Mouse (Mus musculus) C2C12 (cell line): ENCODE results near the gene Npsr1. TPM values are rescaled to one million over a fixed set of nuclear protein-coding genes. Genes with fewer than 3 reads are reported as not detected.
A peak's percentile ranks its signal among the peaks of the same experiment; 100 is the strongest.

Source experiments
- H3K27me3 ChIP-seq: one replicate; pipeline ENCODE4 v1.6.1; 2011; ENCODE audit not compliant: control insufficient read depth, insufficient read depth, insufficient read length
- H3K36me3 ChIP-seq: one replicate; pipeline ENCODE4 v1.6.1; 2011; ENCODE audit not compliant: control insufficient read depth, insufficient read depth
- H3K4me3 ChIP-seq: one replicate; pipeline ENCODE4 v1.5.1; 2011; ENCODE audit warnings: mild to moderate bottlenecking, control low read depth; ENCODE audit not compliant: poor library complexity, insufficient read depth, severe bottlenecking
- H3K79me2 ChIP-seq: one replicate; pipeline ENCODE4 v1.6.1; 2011; ENCODE audit not compliant: control insufficient read depth, insufficient read depth
- H3K79me3 ChIP-seq: one replicate; pipeline ENCODE4 v1.6.1; 2011; ENCODE audit warnings: low read depth, control low read depth
- H3ac ChIP-seq: one replicate; pipeline ENCODE3; 2011; ENCODE audit warnings: low read depth; ENCODE audit not compliant: control insufficient read depth, insufficient read length
- CEBPB ChIP-seq: IDR thresholded peaks from one replicate; pipeline ENCODE4 v1.6.1; 2011; ENCODE audit warnings: low read depth, mild to moderate bottlenecking, control low read depth, moderate library complexity
- CTCF ChIP-seq: IDR thresholded peaks from one replicate; pipeline ENCODE4 v1.5.1; 2011; ENCODE audit not compliant: control insufficient read depth, insufficient read depth, insufficient read length
- FOSL1 ChIP-seq: IDR thresholded peaks from one replicate; pipeline ENCODE4 v1.8.0; 2011; ENCODE audit warnings: mild to moderate bottlenecking, low read length; ENCODE audit not compliant: poor library complexity, insufficient read depth, severe bottlenecking
- MAX ChIP-seq: IDR thresholded peaks from one replicate; pipeline ENCODE4 v1.6.1; 2011; ENCODE audit warnings: mild to moderate bottlenecking, control low read depth
- MYOD1 ChIP-seq: IDR thresholded peaks from one replicate; pipeline ENCODE4 v1.6.1; 2011; ENCODE audit warnings: low read depth; ENCODE audit not compliant: control insufficient read depth, insufficient read length
- MYOG ChIP-seq: IDR thresholded peaks from one replicate; pipeline ENCODE4 v1.6.1; 2011; ENCODE audit not compliant: control insufficient read depth, insufficient read length; ENCODE audit errors: extremely low read depth
- USF1 ChIP-seq: IDR thresholded peaks from one replicate; pipeline ENCODE4 v1.6.1; 2011; ENCODE audit warnings: low read depth, mild to moderate bottlenecking, control low read depth, moderate library complexity
- polyA plus RNA-seq: library from polyadenylated mRNA; unstranded; fragments of >200 nt; fragmentation: generic; extraction: Trizol; gene quantifications from one replicate; pipeline ENCODE4 v1.2.1, GENCODE M21; 2012; ENCODE audit warnings: missing spikeins

Npsr1 gene
- polyA plus RNA-seq, 1 experiment = not detected

DNA sequence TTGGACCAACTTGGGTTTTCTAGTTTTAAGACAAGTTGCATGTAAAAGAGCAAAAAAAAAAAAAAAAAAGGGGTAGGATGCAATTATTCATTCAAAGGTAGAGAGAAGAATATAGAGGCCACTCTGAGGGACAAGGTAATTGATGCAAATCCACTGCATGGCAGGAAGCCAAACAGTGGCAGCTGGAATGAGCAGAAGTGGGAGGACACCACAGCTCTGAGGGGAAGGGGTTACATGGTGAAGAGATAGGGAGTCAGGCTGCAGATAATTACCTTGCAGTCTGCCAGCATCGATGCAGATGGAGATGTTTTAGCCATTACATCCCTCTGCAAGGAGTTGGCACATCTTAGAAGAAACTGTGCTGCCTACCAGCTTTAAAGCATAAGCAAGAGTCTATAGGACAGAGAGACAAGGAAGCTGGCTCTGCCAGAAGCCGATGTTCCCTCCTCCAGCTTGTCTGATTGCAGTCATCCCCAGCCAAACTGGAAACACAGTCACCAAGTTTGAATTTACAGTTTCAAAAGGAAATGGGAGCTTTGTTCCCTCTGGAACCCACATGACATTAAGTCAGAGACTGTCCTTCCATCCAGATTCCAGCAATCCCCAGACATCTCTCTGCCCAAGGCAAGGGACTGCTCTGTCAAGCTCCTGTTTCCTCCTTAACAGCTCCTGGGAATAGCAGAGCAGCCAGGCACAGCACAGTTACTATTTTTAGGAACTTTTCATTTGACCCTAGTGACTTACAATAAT, 91.9 kb downstream of the Npsr1 start:
- Histone ChIP-seq H3K79me3 (no peaks in the 10 kb centered on the region), H3K4me3 (no peak overlapping the region), H3K27me3 (no peaks in the 10 kb centered on the region), H3K36me3 (no peaks in the 10 kb centered on the region), H3K79me2 (no peaks in the 10 kb centered on the region), H3ac (no peak overlapping the region)
- no peak for TF ChIP-seq FOSL1
- TF ChIP-seq CTCF = no peak

DNA sequence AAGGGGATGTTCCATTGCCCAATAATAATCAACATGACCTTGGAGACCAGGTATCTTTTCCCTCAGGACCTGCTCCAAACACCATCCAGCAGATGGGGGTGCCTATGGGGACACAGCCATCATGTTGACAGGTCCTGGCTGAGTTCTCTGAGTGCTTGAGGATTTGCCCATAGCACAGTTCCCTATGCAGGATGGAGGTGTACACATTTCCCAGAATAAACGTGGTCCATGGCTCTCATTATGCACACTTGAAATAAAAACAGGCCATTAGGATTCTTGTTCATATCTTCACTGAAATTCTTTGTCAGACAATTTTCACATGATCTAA, 92.4 kb downstream of the Npsr1 start:
- TF ChIP-seq MYOD1 = no peak
- TF ChIP-seq FOSL1 = no peak
- TF ChIP-seq USF1 = no peak
- no peak for TF ChIP-seq CEBPB
- TF ChIP-seq MYOG = no peak
- no peak for TF ChIP-seq MAX
- TF ChIP-seq CTCF = no peak

DNA sequence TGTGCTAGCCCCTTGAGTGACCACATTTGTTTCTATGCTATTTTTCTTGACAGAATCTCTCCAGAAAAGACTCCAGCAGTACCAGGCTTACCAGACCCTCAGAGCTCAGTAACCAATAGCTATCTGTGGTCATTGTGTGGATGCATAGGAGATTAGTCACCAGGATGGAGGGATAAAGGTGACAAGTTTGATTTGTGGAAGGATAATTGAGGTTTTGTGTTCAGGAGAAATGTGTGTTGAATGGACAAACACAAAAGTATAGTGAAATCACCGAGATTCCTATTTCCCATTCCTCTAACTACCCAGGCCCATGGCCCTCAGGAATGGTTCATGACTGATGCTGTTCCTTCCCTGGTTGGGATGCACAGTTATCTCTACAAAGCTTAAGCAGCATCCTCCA, 100.5 kb downstream of the Npsr1 start:
- no peaks in the 10 kb centered on the region for H3K36me3 ChIP-seq

More for the DNA sequence above, 92.4 kb downstream of the Npsr1 start:
- H3K79me3 ChIP-seq = no peaks in the 10 kb centered on the region
- H3K27me3 ChIP-seq = no peaks in the 10 kb centered on the region
- no peaks in the 10 kb centered on the region for H3K79me2 ChIP-seq
- H3ac ChIP-seq = no peak overlapping the region
- no peak overlapping the region for H3K4me3 ChIP-seq
- no peaks in the 10 kb centered on the region for H3K36me3 ChIP-seq

DNA sequence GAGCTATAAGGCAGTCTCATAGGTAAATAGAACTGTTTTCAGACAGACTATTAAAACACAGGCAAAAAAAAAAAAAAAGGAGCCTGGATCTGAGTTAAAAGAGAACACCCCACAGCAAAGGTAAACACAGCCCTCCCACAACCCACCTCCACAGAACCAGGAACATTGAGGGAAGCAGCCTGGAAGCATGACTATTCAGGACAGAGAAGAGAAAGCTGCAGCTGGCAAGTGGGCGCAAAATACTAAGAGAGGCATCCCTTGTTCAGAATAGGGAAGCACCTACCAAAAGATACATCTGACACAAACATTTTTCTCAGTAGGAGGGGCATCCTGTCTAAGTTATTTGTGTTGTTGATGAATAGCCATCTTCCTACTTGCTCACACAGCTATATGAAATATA, 113.8 kb downstream of the Npsr1 start:
- H3ac ChIP-seq = no peak overlapping the region
- no peaks in the 10 kb centered on the region for H3K79me2 ChIP-seq
- TF ChIP-seq CEBPB (no peak), USF1 (no peak), MYOD1 (no peak), MAX (no peak), FOSL1 (no peak), CTCF (no peak), MYOG (no peak)
- no peaks in the 10 kb centered on the region for H3K36me3 ChIP-seq
- H3K79me3 ChIP-seq = no peaks in the 10 kb centered on the region
- H3K27me3 ChIP-seq = no peaks in the 10 kb centered on the region
- H3K4me3 ChIP-seq = no peak overlapping the region

More for the DNA sequence above, 100.5 kb downstream of the Npsr1 start:
- TF ChIP-seq CTCF = no peak
- TF ChIP-seq FOSL1 = peak; percentile 61
- H3K4me3 ChIP-seq = no peak overlapping the region
- H3K79me2 ChIP-seq = no peaks in the 10 kb centered on the region
- H3ac ChIP-seq = no peak overlapping the region
- H3K79me3 ChIP-seq = no peaks in the 10 kb centered on the region
- no peaks in the 10 kb centered on the region for H3K27me3 ChIP-seq

DNA sequence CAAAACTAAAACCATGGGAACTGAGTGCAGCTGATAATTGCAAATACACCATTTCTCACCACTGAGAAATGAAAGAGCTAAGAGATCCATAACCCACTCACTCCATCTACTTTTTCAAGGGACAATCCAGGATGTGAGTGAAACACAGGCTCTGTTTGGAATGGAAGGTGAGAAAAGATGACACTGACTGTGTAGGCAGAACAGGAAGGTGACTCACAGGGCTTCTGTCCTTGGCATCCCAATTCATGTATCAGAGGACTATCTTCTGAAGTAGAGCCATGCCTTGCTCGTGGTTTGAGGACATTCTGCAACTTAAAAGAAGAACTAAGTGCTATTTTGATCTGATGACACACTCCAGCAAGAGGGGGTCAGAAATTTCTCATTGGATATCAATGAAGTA, 119.9 kb downstream of the Npsr1 start:
- no peaks in the 10 kb centered on the region for H3K79me3 ChIP-seq
- TF ChIP-seq FOSL1 (no peak), CTCF (no peak), MYOD1 (no peak), MAX (no peak), CEBPB (no peak)
- no peaks in the 10 kb centered on the region for H3K27me3 ChIP-seq
- no peaks in the 10 kb centered on the region for H3K79me2 ChIP-seq
- H3ac ChIP-seq = no peak overlapping the region
- no peak overlapping the region for H3K4me3 ChIP-seq
- H3K36me3 ChIP-seq = no peaks in the 10 kb centered on the region

DNA sequence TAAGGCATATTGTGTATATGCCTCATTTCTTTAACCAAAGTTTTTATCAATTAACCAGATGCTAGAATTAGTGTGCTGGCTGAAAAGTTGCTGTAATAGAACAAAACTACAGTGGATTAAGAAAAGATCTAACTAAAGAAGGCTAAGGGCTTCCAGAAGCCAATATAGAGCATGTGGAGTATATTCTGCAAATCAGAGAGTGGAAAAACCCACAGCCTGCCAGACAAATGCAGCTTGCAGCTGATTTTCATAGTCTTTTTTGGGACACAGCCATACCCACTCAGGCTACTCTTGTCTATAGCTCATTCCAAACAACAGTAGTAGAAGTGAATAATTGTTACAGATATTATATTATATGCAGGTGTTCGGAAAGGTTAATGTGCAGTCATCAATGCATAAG, 138.7 kb downstream of the Npsr1 start:
- TF ChIP-seq MYOG = no peak
- no peak for TF ChIP-seq FOSL1
- no peak for TF ChIP-seq USF1
- TF ChIP-seq MYOD1 = no peak
- TF ChIP-seq CTCF = no peak
- TF ChIP-seq MAX = no peak
- TF ChIP-seq CEBPB = no peak
- Histone ChIP-seq H3K79me2 (no peaks in the 10 kb centered on the region), H3K79me3 (no peaks in the 10 kb centered on the region), H3K27me3 (no peaks in the 10 kb centered on the region), H3K4me3 (no peak overlapping the region), H3ac (no peak overlapping the region), H3K36me3 (no peaks in the 10 kb centered on the region)
